Mouse (Mus musculus) liver, postnatal 0 days (tissue): ENCODE data around the gene Tmem229b.

Experiments used
- CTCF ChIP-seq: sonication (generic); IDR thresholded peaks from 2 replicates; pipeline ENCODE4 v1.5.1; 2016; ENCODE audit warnings: antibody characterized with exemption, low read depth
- EP300 ChIP-seq: IDR thresholded peaks from 2 replicates; pipeline ENCODE4 v1.6.1; 2016; ENCODE audit warnings: antibody characterized with exemption, low read depth, mild to moderate bottlenecking

DNA sequence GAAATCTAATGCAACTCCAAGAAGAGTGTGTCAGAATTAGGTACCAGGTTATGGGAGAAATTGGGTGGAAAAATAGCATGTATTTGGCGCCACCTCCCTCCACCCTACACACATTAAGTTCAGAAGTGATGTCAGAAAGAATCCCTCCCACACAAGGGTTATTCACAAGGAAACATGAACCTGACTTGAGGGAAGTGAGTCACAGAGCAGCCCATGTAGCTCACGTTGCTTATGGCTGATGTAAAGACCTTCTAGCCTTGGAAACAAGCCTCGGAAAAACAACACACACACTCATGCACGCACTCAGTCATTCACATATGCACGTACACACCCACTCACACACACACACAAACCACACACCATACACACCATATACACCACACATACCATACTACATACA, 67.3 kb downstream of the Tmem229b start:
- TF ChIP-seq CTCF (no peak), EP300 (no peak)
